Mouse (Mus musculus) heart, adult 18-20 months (tissue): ENCODE measurements at regions not wholly inside any gene's neighbourhood (a gene's known extent, or its start where the extent isn't known, plus 50 kb on each side); places are given as distances from the start of the nearest gene placed in this dataset.

Experiments
- DNase-seq, 2 experiments: peaks; one replicate each; pipeline ENCODE4 v3.0.0; 2021 to 2022; ENCODE audit warnings: mixed read lengths in 1 of 2

DNA sequence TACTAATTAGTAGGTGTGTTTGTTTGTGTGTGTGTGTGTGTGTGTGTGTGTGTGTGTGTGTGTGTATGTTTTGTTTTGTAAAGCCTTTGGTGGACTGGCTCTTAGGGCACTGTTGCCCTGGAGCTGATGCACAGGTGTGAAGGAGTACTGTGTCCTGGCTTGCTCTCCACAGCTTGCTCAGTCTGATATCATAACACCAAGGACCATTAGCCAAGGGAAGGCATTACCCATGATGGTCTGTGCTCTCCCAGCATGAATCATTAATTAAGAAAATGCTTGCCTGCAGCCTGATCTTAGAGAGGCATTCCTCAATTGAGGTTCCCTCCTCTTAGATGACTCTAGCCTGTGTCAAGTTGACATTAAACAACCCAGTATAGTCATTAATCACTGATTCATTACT lies 54.7 kb downstream of the Spry2 start:
- no peak for DNase-seq

DNA sequence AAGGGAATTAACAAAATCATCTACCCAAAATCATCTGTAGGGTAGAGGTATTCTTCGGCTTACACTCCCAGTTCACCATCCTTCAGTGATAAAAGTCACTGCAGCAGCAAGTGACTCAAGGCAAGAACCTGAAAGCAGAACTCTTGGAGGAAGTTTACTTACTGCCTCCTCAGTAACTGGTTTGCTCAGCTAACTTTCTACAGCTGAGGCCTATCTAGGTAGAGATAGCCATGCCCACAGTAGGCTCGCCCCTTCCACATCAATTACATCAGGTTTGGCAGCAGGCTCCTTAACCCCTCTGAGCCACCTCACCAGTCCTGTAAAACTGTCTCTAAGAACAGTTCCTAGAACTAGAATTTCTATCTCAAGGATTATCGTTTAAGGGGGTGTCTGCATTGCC lies 59.1 kb downstream of the Spry2 start:
- DNase-seq: no peak

DNA sequence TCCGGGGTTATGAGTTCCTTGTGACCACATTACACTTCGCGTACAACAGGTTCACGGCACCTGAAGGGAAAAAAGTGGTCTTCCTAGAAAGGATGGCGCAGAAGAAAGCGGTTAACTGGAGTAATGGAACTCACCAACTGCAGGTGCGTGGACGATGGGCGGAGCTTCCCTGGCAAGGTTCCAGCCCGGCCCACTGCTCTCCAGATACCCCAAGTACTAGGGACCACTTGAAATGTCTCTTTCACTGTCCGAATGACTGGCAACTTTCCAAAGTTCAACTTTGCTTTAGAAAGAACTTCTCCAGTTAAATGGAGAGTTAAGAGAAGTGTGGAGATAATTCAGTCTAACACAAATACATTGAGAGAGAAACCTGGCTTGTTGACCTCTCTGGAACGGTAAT lies 65.9 kb downstream of the Spry2 start:
- no peak for DNase-seq

DNA sequence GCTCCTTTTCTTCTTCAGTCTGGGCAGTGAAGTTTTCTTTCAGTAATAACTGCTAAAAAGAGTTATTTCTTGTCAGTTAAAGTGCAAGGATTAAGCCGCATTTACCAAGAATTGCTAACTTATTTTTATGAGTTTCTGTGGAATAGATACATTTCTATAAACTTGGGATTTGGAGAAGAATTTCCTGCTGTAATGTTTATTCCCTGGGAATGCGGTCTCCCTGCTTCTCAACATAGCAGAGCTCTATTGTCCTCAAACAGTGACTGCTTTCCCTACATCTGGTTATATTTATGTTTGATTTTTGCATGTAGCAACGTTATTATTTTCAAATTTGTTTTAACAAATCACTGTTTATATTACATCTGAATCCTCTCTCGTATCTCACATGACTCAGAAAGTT lies 66.3 kb downstream of the Spry2 start:
- DNase-seq: no peak

DNA sequence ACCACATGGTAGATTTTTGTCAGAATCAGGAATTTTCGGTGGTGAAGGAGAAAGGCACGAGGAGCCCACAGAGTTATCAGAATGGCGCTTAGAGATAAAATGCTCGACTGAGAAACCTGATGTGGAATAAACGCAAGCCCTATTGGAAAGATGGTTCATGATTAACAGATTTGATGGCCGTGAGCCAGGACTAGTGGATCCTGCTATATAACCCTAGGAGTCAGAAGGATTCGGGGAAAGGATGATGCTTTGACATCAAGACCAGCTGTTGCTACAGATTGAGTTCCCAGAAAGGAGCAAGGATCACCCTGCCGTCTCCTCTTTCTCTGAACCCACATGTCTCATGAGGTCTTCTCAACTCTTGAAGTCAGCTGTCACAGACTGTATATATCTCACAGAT lies 73.5 kb downstream of the Spry2 start:
- no peak for DNase-seq

DNA sequence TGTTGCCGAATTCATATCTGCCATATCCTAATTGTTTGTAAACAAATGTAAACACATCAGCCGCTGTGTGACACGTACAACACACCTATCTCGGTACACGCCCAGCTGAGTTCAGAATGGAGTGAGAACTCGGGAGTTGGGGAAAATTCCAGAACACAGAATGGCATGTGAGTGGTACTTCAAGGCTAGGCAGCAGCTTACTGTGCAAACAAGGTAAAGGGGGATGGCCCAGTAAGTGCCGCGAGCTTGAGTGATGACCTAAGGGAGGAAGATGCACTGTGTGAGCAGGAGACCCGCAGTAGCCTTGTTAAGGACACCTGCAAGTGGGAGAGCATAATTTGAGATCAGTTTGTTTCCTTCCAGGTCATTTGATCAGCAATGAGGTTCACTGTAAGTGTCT lies 74.0 kb downstream of the Spry2 start:
- DNase-seq: no peak

DNA sequence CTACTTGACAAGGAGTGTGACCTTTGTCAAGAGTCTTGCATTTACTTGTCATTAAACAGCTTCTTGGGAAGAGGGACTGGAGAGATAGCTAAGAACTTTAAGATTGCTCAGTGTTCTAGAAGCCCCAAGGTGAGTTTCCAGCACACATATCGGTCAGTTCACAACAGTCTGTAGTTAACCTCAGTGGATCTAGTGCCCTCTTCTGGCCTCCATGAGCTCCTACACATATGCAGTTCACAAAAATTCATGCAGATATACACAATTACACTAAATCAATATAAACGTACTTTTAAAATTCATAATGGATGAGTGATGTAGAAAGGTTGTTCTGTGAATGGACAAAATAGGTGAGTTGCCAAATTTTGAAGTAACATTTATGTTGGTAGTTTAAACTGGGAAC lies 77.1 kb downstream of the Spry2 start:
- no peak for DNase-seq

DNA sequence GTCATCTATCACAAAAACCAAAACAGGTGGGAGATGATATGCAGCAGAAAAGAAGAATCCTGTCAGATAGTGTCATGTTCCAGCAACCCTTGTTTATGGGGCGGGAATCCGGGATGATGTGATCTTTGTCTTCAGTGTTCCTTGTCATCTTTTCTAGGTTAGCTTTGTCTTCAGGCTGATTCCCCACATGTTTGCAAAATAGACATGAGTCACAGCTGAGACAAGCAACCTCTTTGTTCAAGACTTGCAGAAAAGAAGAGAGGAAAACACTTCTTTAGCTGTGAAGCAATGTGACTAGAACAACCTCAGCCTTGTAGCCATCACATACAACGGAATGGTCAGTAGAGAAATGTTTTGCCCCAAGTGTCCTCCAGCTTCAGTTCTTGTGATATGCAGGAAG lies 77.8 kb downstream of the Spry2 start:
- no peak for DNase-seq

DNA sequence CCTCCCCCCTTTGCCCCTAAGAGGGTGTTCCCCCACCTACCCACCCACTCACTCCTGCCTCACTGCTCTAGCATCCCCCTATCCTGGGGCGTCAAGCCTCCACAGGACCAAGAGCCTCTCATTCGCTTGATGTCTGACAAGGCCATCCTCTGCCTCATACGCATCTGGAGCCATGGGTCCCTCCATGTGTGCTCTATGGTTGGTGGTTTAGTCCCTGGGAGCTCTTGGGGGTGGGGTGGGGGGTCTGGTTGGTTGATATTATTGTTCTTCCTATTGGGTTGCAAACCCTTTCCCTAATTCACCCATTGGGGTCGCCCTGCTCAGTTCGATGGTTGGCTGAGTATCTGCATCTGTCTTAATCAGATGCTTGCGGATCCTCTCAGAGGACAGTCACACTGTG lies 79.1 kb downstream of the Spry2 start:
- DNase-seq: no peak

DNA sequence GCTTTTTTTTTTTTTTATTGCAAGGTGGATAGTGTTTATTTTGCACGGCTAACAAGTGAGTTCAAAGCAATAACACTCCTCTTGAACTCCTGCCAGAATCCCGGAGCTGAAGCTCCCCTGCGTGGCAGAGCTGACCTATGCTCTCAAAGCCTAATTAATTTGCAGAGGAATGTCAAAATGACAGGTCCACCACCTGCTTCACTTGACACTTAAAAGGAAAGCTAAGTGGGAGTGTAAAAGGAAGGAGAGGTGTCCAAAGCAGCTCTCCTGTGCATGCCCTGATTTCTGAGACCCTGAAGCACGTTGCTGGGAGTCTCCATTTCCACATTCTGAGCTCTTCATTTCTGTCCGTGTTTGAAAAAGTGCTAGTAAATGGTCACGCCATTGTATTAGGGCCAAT lies 80.8 kb downstream of the Spry2 start:
- DNase-seq: peak in 1 of 2 experiments; percentile 12

DNA sequence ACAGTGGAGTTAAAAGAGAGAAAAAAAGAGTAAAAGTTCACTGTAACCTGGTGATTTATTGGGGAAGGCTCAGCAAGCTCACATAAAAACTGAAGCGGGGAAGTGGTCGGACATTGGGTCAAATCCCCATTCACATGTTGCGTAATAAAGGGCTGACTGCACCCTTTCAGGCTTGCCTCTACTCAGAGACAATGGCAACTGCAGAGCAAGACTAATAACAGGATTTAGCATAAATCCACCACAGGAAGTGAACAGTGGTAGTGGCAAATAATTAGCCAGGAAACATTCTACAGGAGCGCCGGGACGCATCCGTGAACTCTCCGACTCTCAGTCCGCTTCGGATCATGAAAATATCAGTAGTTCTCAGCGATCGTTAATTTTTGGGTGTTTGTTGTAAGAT lies 81.3 kb downstream of the Spry2 start:
- DNase-seq: peak in 1 of 2 experiments; percentile 10

DNA sequence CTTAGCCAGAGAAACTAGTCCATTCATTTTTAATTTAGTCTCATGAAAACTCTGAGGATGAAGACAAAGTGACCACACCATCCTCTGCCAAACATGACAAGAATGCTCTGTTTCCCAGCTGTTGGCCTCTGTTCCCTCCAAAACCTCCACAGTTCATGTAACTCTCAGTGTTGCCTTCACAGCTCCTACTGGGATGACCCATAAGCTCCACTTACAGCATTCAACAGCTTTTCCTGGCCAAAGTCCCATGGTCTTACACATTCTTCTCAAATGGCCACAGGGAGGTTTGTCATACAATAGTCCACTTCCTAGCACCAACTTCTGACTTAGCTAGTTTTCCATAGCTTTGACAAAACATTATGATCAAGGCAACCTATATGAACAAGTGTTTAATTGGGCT lies 83.0 kb downstream of the Spry2 start:
- no peak for DNase-seq

DNA sequence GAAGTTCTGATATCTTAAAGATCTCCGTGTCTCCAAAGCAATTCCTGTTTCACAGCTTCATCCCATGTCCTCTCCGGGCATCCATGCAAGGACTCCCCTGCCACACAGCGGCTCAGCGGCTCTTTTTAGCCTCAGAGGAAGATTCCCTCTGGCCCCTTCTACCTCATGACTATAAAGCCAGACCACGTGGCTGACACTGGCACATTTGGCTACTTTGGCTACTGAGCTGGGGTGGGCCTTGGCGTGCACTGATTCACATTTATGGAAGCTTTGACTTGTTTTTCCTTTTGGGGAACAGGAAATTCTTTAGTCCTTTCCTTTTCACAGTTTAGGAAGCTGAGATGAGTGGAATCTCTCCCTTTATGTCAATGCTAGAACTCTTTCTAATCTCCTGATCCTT lies 83.5 kb downstream of the Spry2 start:
- DNase-seq: no peak

DNA sequence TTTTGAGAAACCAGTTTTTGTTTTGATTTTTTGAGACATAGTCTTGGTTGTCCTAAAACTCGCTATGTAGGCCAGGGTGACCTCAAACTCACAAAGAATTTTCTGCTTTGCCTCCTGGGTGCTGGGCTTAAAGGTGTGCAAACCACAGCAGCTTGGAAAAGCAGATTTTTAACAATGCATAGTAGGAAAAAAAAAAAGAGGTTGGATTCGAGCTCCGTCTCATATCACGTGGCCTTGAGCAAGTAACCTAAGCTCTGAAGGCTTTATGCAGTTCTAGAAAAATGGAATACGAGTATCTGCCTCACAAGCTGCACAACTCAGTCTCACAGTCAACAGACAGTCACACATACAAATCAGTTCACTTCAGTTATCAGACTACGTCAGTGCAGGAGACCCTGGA lies 90.9 kb downstream of the Spry2 start:
- DNase-seq: no peak

DNA sequence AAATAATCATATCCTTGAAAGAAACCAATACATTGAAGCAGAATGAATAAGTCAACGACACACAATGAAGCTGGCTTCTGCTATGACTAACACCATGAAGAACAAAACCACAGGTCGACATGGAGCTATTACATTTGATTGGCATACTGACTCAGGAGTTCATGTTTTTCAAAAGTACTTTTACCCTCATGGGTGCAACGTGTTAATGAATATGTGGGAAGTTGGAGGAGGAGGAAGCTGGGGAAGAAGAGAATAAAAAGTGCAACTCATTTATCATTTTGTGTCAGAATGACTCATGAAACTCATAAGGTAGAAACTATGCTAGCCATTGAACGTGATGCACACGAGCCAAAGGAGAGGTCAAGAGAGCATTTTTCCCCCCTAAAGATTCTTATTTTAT lies 91.3 kb downstream of the Spry2 start:
- DNase-seq: no peak

DNA sequence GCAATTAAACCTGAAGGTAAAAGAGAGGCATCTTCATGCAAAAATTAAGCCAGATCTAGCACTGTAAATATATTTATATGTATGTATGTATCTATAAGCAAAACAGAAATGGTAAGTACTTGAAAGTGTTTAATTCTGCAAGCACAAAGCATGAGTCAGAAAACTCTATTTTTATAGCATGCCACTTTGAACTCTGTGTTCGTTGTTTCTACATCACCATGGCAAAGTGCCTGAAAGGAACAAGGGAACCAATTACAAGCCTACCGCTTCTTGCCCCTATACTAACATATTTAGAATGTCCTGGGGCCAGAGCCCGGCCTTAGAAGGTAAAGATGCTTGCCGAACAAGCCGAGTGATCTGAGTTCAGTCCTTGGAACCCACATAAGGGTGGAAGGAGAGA lies 91.9 kb downstream of the Spry2 start:
- no peak for DNase-seq

DNA sequence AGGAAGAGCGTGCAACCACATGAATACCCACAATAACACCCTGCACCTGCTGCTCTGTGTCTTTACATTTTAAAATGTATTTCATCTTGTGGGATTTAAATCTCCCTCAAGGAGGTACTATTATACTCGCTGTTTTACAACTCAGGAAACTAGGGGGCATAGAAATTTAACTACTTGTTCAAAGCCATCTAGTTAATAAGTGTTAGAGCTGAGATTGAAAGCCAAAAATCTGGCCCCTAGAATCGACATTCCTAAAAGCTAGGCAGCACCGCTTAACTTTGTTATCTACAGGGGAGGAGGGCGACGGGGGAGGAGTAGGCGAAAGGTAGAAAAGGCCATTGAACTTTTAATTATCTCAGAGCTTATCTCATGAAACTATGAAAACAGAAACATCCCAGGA lies 93.3 kb downstream of the Spry2 start:
- no peak for DNase-seq

DNA sequence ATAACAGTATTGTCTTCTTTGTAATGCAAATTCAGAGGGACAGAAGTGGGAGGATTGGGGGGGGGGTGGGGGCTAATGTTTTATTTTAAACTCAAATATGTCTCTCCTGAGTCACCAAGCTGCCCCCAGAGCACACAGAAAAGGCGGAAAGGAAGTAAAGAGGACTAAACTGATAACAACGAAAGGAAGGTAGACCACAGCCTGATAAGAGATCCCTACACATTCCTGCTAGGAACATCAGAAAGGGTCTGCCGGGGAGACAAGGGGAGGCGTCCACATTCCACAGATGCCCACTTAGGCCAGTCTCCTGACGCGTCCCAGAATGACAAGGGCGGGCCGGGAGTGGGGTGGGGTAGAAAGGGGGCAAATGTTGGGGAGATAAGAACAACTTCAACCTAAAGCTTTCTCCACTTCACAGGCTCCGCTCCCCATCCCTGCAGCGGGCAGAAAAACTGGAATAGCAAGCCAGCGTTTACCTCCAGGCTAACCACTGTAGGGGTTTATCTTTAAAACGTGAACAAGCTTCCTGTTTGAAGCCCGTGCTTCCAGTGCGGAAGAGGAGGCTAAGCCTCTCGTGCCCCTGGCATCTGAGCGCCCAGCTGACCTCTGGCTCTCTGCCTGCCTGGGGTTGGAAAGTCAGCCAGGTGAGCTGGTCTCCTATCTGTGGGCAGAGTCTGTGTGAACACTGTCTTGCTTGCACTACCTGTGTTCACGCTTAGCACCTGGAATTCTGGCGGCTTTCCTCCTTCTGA lies 93.9 kb downstream of the Spry2 start:
- peak in 1 of 2 experiments; percentile 39 for DNase-seq

DNA sequence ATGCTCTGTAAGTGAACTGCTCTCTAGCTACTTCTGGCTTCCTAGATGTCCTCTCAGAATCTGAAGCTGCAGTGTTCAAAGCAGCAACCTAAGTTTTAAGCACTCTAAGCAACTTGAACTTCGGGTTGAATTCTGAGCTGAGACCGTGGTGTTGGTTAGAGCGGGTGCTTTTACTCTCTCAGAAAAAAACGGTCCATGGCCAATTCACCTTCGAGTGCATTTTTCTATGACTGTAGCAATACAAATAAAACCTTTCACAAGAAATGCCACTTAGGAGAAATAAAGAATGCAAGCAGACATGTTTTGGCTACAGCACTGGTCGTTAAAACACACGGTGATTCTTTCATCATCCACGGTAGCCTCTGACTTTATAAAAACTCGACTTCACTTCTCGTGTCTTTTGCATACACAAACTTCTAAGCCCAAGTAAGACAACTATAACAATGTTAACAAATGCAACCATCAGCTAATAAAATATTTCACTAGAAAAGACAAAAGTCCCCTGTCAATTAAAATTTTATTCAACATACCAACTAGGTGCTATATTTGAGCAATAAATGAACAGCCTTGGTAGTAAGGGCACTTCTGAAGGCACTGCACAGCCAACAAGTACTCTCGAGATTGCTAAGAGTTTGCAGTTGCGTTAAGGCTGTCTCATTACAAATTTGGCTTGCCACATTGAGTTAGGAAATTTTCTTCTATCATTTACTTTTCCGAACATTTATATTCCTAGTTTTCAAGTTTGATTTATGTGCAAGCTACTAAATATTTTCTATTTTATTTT lies 96.3 kb downstream of the Spry2 start:
- no peak for DNase-seq

DNA sequence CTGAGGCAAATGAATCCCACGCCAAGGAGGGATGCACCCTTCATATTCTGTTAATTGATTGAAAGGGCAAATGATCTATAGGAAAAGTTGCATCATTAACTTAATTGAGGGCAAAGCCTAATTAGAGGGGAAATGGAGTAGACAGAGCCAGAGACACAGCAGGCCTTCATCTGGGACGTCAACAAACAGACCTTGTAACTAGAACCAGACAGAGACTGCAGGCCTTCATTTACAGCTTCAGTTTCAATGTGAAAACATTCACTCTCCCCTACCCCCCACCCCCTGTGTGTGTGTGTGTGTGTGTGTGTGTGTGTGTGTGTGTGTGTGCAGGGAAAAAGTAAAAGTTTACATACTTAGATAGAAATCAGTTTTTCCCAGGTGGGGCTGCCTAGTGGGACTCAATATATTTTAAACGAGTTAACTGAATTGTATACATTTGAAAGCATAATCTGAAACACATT lies 97.2 kb downstream of the Spry2 start:
- DNase-seq: no peak

DNA sequence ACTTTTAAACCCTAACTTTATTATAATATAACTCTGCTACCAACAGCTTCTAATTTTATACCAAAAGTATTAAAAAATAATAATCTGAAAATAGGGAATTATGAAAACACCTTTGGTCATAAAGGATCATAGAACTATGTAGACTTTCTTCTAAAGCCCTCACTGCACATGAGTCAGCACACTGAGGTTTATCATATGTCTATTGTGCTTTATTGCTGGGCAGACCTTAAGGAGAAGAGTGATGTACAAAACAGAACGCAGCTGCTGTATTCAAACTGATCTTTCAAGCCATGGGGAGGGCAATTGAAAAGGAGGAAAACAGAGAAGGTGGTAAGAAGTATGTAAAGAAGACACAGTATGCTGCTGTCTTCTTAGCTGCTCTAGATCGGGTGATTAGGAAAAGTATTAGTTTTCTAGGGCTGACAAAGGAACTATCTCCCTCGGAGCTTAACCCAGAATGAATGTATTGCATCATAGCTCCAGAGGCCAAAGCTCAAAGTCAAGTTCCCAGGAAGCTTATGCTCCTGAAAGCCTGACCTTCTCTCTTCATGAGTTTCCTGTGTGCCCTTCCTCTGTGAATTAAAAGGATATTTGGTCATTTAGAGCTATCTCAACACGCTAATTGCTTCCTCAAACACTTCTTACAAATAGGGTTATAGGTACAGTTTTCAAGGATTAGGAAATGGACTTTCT lies 103.5 kb downstream of the Spry2 start:
- no peak for DNase-seq

DNA sequence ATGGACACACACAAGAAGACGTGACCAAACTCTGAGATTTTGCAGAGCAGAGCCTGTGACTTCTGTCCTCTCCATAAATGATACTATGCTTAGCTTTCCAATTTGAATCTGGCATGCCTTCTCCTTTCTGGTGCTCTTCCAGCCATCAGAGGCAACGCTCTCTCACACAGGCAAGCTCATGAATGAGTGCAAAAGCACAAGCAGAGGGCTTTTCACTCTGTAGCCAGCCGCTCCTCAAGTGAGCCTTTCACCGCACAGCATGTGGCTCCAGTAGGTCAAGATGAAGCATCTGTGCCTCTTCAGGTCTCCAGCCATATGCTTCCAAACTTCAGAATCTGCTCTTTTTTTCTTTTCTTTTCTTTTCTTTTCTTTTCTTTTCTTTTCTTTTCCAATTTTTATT lies 106.2 kb downstream of the Spry2 start:
- DNase-seq: no peak

DNA sequence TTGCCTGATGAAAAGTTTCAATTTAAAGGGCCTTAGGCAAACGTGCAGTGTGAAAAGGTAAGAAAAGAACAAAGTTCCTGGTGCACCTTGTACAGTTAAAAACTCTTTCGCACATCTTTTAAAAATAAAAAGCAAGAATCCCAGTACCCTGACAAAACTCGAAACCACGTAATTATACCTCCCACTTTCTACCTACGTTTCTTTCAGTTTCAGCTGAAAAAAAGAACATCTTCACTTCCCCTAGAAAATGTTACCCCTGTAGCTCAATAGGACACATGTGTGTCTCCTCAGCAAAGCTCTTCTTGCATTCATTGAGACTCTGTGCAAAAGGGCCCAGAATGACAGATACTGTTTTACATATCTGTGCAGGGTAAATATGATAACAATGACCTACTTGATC lies 113.2 kb downstream of the Spry2 start:
- DNase-seq: no peak
